Mouse (Mus musculus): Measurements from ENCODE around the gene Isca1. TPM values are rescaled to one million over a fixed set of nuclear protein-coding genes. Genes with fewer than 3 reads are reported as not detected.
"Not testable (repeated sequence)": the region's sequence is repeated elsewhere in the genome, so short reads cannot be mapped to it uniquely, and the experiment has no call there.

Gene Isca1
- polyA plus RNA-seq, 1 experiment from 2014 or later = 171 TPM

- H3K27ac ChIP-seq (ENCODE audit: low read depth, low read length) = peak overlapping the region; percentile 37
- ATAC-seq (replicated peaks; ENCODE audit: insufficient number of reproducible peaks, low FRiP score, low TSS enrichment) = peak; percentile 80
Observed at GRCm38 (mm10) chr13:59795807-59796465, 26.3 kb upstream of the Isca1 start.

GRCm38 (mm10) chr13:59794786-59795185 lies 25.2 kb upstream of the Isca1 start:
- Histone ChIP-seq H3K4me1 (ENCODE audit: control insufficient read depth, insufficient read depth, low read length) (no peaks in the 10 kb centered on the region), H3K36me3 (ENCODE audit: control insufficient read depth, insufficient read depth, low read length) (peaks cover 47% of the 10 kb centered on the region), H3K4me2 (no peak overlapping the region), H3K27me3 (ENCODE audit: control insufficient read depth, insufficient read depth, low read length) (no peaks in the 10 kb centered on the region), H3K4me3 (ENCODE audit: low read depth, low read length) (no peak overlapping the region), H3K9ac (ENCODE audit: low read depth, low read length) (no peak overlapping the region), H3K27ac (ENCODE audit: low read depth, low read length) (no peak overlapping the region), H3K9me3 (replicated peaks; ENCODE audit: control insufficient read depth, low read length) (no peaks in the 10 kb centered on the region)
- no peak for ATAC-seq (replicated peaks; ENCODE audit: insufficient number of reproducible peaks, low FRiP score, low TSS enrichment)
- 90% methylated on average over 1 of the region's 1 CpGs for WGBS (ENCODE audit: insufficient replicate concordance)

More at GRCm38 (mm10) chr13:59795807-59796465, 26.3 kb upstream of the Isca1 start:
- Histone ChIP-seq H3K27me3 (ENCODE audit: control insufficient read depth, insufficient read depth, low read length) (no peaks in the 10 kb centered on the region), H3K4me2 (no peak overlapping the region), H3K4me3 (ENCODE audit: low read depth, low read length) (no peak overlapping the region), H3K9ac (ENCODE audit: low read depth, low read length) (no peak overlapping the region), H3K36me3 (ENCODE audit: control insufficient read depth, insufficient read depth, low read length) (peaks cover 50% of the 10 kb centered on the region), H3K9me3 (replicated peaks; ENCODE audit: control insufficient read depth, low read length) (no peaks in the 10 kb centered on the region), H3K4me1 (ENCODE audit: control insufficient read depth, insufficient read depth, low read length) (no peaks in the 10 kb centered on the region)
- 85% methylated on average over 6 of the region's 6 CpGs for WGBS (ENCODE audit: insufficient replicate concordance)

DNA sequence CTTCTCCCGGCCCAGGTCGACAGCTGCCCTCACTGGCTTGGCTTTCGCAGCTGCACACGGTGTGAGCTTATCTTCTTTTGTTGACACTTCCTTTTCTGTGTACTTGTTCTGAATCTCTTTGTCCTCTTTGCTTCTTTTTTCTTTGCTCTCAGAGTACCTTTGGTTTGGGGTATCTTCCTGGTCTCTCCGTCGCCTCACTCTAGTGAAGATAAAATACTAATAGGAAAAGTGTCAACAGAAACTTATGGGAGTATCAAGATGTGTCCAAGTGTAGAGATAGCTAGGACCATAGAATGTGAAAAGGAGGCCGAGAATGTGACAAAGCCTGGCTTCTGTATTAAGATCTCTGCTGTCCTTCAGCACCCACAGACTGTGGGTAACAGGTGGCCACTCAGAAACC lies 12.5 kb upstream of the Isca1 start, which contains the start of gene Gm49354:
Gene Gm49354, minus strand, starts transcription at position 101 of the 400 bp plus-strand sequence.
- Histone ChIP-seq H3K27me3 (ENCODE audit: control insufficient read depth, insufficient read depth, low read length) (no peaks in the 10 kb centered on the region), H3K4me1 (ENCODE audit: control insufficient read depth, insufficient read depth, low read length) (no peaks in the 10 kb centered on the region), H3K36me3 (ENCODE audit: control insufficient read depth, insufficient read depth, low read length) (peaks cover 55% of the 10 kb centered on the region), H3K27ac (ENCODE audit: low read depth, low read length) (no peak within 1 kb of the TSS), H3K9me3 (replicated peaks; ENCODE audit: control insufficient read depth, low read length) (no peaks in the 10 kb centered on the region), H3K4me2 (no peak within 1 kb of the TSS), H3K4me3 (ENCODE audit: low read depth, low read length) (no peak within 1 kb of the TSS), H3K9ac (ENCODE audit: low read depth, low read length) (no peak within 1 kb of the TSS)
- 79% methylated on average over 7 of the region's 7 CpGs for WGBS (ENCODE audit: insufficient replicate concordance)
- no peak for ATAC-seq (replicated peaks; ENCODE audit: insufficient number of reproducible peaks, low FRiP score, low TSS enrichment)

GRCm38 (mm10) chr13:59779744-59780264 lies 10.2 kb upstream of the Isca1 start:
- not testable (repeated sequence) for H3K4me2 ChIP-seq; ATAC-seq (replicated peaks; ENCODE audit: insufficient number of reproducible peaks, low FRiP score, low TSS enrichment); H3K9me3 ChIP-seq (replicated peaks; ENCODE audit: control insufficient read depth, low read length); H3K27me3 ChIP-seq (ENCODE audit: control insufficient read depth, insufficient read depth, low read length); H3K27ac ChIP-seq (ENCODE audit: low read depth, low read length); H3K9ac ChIP-seq (ENCODE audit: low read depth, low read length); H3K4me3 ChIP-seq (ENCODE audit: low read depth, low read length); H3K4me1 ChIP-seq (ENCODE audit: control insufficient read depth, insufficient read depth, low read length)
- WGBS (ENCODE audit: insufficient replicate concordance) = 96% methylated on average over 1 of the region's 1 CpGs
- H3K36me3 ChIP-seq (ENCODE audit: control insufficient read depth, insufficient read depth, low read length) = peaks cover 43% of the 10 kb centered on the region

DNA sequence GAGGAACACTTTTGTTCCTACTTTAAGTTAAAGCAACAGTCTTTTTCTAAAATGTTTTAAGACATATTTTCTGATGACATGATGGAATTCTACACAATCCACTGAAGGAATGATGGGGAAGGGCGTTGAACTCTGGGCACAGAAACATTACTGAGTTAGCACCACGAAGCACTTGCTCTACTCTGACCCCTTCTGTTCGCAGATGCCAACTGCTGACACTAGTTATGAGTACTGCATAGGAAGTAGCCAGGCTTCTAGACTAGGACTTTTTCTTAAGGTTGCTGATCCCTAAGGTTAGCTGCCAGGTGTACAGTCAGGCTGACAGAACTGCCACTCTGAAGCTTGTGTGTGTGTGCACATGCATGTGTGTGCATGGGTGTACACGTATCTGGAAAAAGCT lies 9.6 kb upstream of the Isca1 start:
- Histone ChIP-seq H3K9ac (ENCODE audit: low read depth, low read length) (no peak overlapping the region), H3K4me2 (no peak overlapping the region), H3K4me3 (ENCODE audit: low read depth, low read length) (no peak overlapping the region), H3K27me3 (ENCODE audit: control insufficient read depth, insufficient read depth, low read length) (no peaks in the 10 kb centered on the region), H3K9me3 (replicated peaks; ENCODE audit: control insufficient read depth, low read length) (no peaks in the 10 kb centered on the region), H3K27ac (ENCODE audit: low read depth, low read length) (no peak overlapping the region), H3K4me1 (ENCODE audit: control insufficient read depth, insufficient read depth, low read length) (no peaks in the 10 kb centered on the region), H3K36me3 (ENCODE audit: control insufficient read depth, insufficient read depth, low read length) (peaks cover 43% of the 10 kb centered on the region)
- ATAC-seq (replicated peaks; ENCODE audit: insufficient number of reproducible peaks, low FRiP score, low TSS enrichment) = no peak
- WGBS (ENCODE audit: insufficient replicate concordance) = 89% methylated on average over 4 of the region's 4 CpGs

- Histone ChIP-seq H3K27ac (ENCODE audit: low read depth, low read length) (no peak overlapping the region), H3K4me2 (no peak overlapping the region), H3K9ac (ENCODE audit: low read depth, low read length) (no peak overlapping the region), H3K27me3 (ENCODE audit: control insufficient read depth, insufficient read depth, low read length) (no peaks in the 10 kb centered on the region), H3K4me1 (ENCODE audit: control insufficient read depth, insufficient read depth, low read length) (peaks cover 13% of the 10 kb centered on the region), H3K36me3 (ENCODE audit: control insufficient read depth, insufficient read depth, low read length) (peaks cover 11% of the 10 kb centered on the region), H3K4me3 (ENCODE audit: low read depth, low read length) (no peak overlapping the region), H3K9me3 (replicated peaks; ENCODE audit: control insufficient read depth, low read length) (no peaks in the 10 kb centered on the region)
- WGBS (ENCODE audit: insufficient replicate concordance) = 81% methylated on average over 3 of the region's 3 CpGs
- no peak for ATAC-seq (replicated peaks; ENCODE audit: insufficient number of reproducible peaks, low FRiP score, low TSS enrichment)
Observed at GRCm38 (mm10) chr13:59775168-59775567, 5.6 kb upstream of the Isca1 start.

DNA sequence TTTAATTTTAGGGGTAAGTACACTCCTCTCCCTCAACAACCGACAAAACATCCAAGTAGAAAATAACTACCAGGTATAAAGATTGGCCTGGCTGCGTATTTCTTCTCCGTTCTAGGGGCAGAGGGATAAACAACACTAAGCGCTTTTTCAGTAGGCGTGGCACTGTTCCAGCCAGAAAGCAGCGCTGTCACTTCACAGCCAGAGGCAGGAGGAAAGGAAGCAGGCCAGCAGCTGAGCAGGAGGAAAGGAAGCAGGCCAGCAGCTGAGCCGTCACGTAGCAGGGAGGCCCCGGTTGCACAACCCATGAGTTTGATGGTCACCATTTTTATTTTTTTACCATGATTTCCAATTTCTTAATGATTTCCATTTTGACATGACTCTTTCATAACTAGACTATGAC lies 1.6 kb upstream of the Isca1 start:
- H3K4me3 ChIP-seq (ENCODE audit: low read depth, low read length) = peak overlapping the region; percentile 86; the same call in 1 of the 2 replicates
- H3K36me3 ChIP-seq (ENCODE audit: control insufficient read depth, insufficient read depth, low read length) = no peaks in the 10 kb centered on the region
- H3K9ac ChIP-seq (ENCODE audit: low read depth, low read length) = peak overlapping the region; percentile 95
- peaks cover 34% of the 10 kb centered on the region for H3K4me1 ChIP-seq (ENCODE audit: control insufficient read depth, insufficient read depth, low read length)
- H3K4me2 ChIP-seq = peak overlapping the region; percentile 80
- no peaks in the 10 kb centered on the region for H3K9me3 ChIP-seq (replicated peaks; ENCODE audit: control insufficient read depth, low read length)
- H3K27me3 ChIP-seq (ENCODE audit: control insufficient read depth, insufficient read depth, low read length) = no peaks in the 10 kb centered on the region
- ATAC-seq (replicated peaks; ENCODE audit: insufficient number of reproducible peaks, low FRiP score, low TSS enrichment) = 0 out of 2 replicates have a peak, but pooled peaks have one; percentile 8
- 33% methylated on average over 9 of the region's 9 CpGs for WGBS (ENCODE audit: insufficient replicate concordance)
- peak overlapping the region; percentile 100 for H3K27ac ChIP-seq (ENCODE audit: low read depth, low read length)

GRCm38 (mm10) chr13:59770847-59771246 lies 1.2 kb upstream of the Isca1 start:
- Histone ChIP-seq H3K36me3 (ENCODE audit: control insufficient read depth, insufficient read depth, low read length) (no peaks in the 10 kb centered on the region), H3K27ac (ENCODE audit: low read depth, low read length) (peak overlapping the region; percentile 100), H3K4me1 (ENCODE audit: control insufficient read depth, insufficient read depth, low read length) (peaks cover 38% of the 10 kb centered on the region), H3K9me3 (replicated peaks; ENCODE audit: control insufficient read depth, low read length) (no peaks in the 10 kb centered on the region), H3K4me2 (peak overlapping the region; percentile 80), H3K27me3 (ENCODE audit: control insufficient read depth, insufficient read depth, low read length) (no peaks in the 10 kb centered on the region), H3K9ac (ENCODE audit: low read depth, low read length) (peak overlapping the region; percentile 95), H3K4me3 (ENCODE audit: low read depth, low read length) (peak overlapping the region; percentile 86)
- no peak for ATAC-seq (replicated peaks; ENCODE audit: insufficient number of reproducible peaks, low FRiP score, low TSS enrichment)
- WGBS (ENCODE audit: insufficient replicate concordance) = 29% methylated on average over 9 of the region's 9 CpGs

DNA sequence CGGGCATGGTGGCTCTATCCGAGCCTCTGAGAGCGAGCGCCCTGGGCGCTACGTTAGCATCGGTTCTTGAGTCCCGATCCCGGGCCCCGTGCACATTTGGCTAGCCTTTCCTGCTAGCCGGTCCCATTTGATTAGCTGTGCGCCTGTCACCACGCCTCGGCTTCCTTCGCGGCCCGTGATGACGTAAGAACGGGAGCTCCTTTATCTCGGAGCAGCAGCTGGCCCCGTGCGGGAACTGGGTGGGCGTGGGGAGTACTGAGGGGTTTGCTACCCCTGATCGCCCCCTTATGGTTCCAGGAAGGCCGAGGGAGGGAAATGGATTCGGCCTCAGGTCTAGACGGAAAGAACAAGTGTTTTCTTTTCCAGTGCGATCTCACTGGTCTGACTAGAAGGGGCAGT lies 553 bp upstream of the Isca1 start:
- Histone ChIP-seq H3K9ac (ENCODE audit: low read depth, low read length) (peak overlapping the region; percentile 95), H3K4me2 (peak overlapping the region; percentile 80), H3K4me3 (ENCODE audit: low read depth, low read length) (peak overlapping the region; percentile 86), H3K27ac (ENCODE audit: low read depth, low read length) (peak overlapping the region; percentile 100), H3K36me3 (ENCODE audit: control insufficient read depth, insufficient read depth, low read length) (no peaks in the 10 kb centered on the region), H3K27me3 (ENCODE audit: control insufficient read depth, insufficient read depth, low read length) (no peaks in the 10 kb centered on the region), H3K9me3 (replicated peaks; ENCODE audit: control insufficient read depth, low read length) (no peaks in the 10 kb centered on the region), H3K4me1 (ENCODE audit: control insufficient read depth, insufficient read depth, low read length) (peaks cover 39% of the 10 kb centered on the region)
- peak; percentile 89 for ATAC-seq (replicated peaks; ENCODE audit: insufficient number of reproducible peaks, low FRiP score, low TSS enrichment)
- WGBS (ENCODE audit: insufficient replicate concordance) = under 1% methylated on average over 28 of the region's 28 CpGs

Measured in heart, embryonic 11.5 days (tissue).